Mouse (Mus musculus) stomach, embryonic 14.5 days (tissue): ENCODE measurements at regions not wholly inside any gene's neighbourhood (a gene's known extent, or its start where the extent isn't known, plus 50 kb on each side); places are given as distances from the start of the nearest gene placed in this dataset.
"Not testable (repeated sequence)": the region's sequence is repeated elsewhere in the genome, so short reads cannot be mapped to it uniquely, and the experiment has no call there.

Experiments
- ATAC-seq: fragments of 200-750 bp; cut with Nextera tagmentation; 2 replicates; pipeline ENCODE4 v1.8.0; 2017; ENCODE audit warnings: low read depth, moderate TSS enrichment; ENCODE audit not compliant: insufficient number of reproducible peaks, insufficient read depth, low FRiP score
- H3K27ac ChIP-seq: fragments of 300-500 bp; sonication (generic); 2 replicates; pipeline ENCODE4 v1.5.1; 2014; ENCODE audit warnings: mild to moderate bottlenecking, low read length, moderate library complexity, mixed read lengths
- H3K27me3 ChIP-seq: fragments of 300-500 bp; sonication (generic); 2 replicates; pipeline ENCODE4 v1.6.1; 2014; ENCODE audit warnings: low read length, control low read depth, mixed read lengths; ENCODE audit not compliant: control insufficient read depth, insufficient read depth
- H3K36me3 ChIP-seq: fragments of 300-500 bp; sonication (generic); 2 replicates; pipeline ENCODE4 v1.6.1; 2014; ENCODE audit warnings: mild to moderate bottlenecking, control low read depth, low read length, moderate library complexity, mixed read lengths; ENCODE audit not compliant: control insufficient read depth, insufficient read depth
- H3K4me1 ChIP-seq: fragments of 300-500 bp; sonication (generic); 2 replicates; pipeline ENCODE4 v1.6.1; 2014; ENCODE audit warnings: low read length, control low read depth, mixed read lengths; ENCODE audit not compliant: control insufficient read depth, insufficient read depth
- H3K4me2 ChIP-seq: fragments of 300-500 bp; sonication (generic); replicated peaks from 2 replicates; pipeline ENCODE4 v1.6.1; 2014; ENCODE audit warnings: low read depth, low read length, control low read depth
- H3K4me3 ChIP-seq: fragments of 300-500 bp; sonication (generic); 2 replicates; pipeline ENCODE4 v1.5.1; 2014; ENCODE audit warnings: low read depth, low read length, control low read depth
- H3K9ac ChIP-seq: fragments of 300-500 bp; sonication (generic); replicated peaks from 2 replicates; pipeline ENCODE4 v1.6.1; 2014; ENCODE audit warnings: low read depth, mild to moderate bottlenecking, control low read depth, low read length, moderate library complexity, mixed read lengths
- H3K9me3 ChIP-seq: fragments of 300-500 bp; sonication (generic); 2 replicates; pipeline ENCODE4 v1.6.1; 2016; ENCODE audit warnings: low read depth, low read length, control low read depth; ENCODE audit not compliant: control insufficient read depth
- WGBS: fragments of 180-500 bp; shearing (Covaris S2); extraction: QIAGEN DNeasy Blood & Tissue Kit; methylation state at CpG from one replicate; pipeline ENCODE4 v1.1.7; 2014; 5-methylcytosine and 5-hydroxymethylcytosine counted together

DNA sequence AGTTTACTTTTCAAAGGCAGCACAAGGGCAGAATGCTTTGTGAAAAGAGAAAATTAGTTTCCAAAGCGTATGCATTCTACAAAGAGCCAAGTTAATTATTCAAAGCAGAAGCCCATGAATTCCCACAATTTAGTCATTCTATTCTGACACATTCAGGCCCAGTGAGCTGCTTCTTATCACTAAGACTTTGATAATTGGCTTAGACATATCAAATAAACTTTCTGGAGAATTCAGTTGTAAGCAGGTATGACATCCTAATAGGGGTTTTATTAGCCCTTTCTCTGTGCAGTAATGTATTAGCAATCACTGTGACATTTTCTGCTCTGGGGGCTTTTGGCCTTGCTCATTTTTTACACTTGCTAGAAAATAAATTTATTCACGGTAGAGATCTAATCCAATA lies 161.9 kb upstream of the Gm10306 start:
- Histone ChIP-seq H3K36me3 (no peaks in the 10 kb centered on the region), H3K4me3 (no peak overlapping the region), H3K4me1 (no peaks in the 10 kb centered on the region), H3K9ac (no peak overlapping the region), H3K27ac (no peak overlapping the region), H3K4me2 (no peak overlapping the region), H3K9me3 (no peaks in the 10 kb centered on the region), H3K27me3 (no peaks in the 10 kb centered on the region)
- no peak for ATAC-seq
- WGBS: 49% methylated on average over 2 of the region's 2 CpGs

DNA sequence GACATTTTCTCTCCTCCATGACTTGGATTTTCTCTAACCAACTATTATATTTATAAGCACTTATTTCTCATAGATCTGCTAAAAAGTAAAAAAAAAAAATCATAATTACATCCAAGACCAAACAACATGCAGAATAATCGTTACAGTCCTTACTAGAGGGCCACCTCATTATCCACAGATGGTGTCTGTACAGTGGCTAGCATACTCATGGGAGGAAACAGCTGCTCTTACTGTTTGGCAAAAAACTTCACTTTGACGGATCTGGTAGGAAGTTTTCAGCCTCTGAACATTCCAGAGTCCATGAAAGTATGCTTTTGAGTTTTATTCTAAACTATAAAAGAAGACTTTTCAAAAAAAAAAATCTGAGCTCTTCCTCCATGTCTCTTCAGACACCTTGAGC lies 159.1 kb upstream of the Gm10306 start:
- Histone ChIP-seq H3K4me3 (no peak overlapping the region), H3K4me1 (no peaks in the 10 kb centered on the region), H3K27ac (no peak overlapping the region), H3K4me2 (no peak overlapping the region), H3K9me3 (no peaks in the 10 kb centered on the region), H3K36me3 (no peaks in the 10 kb centered on the region), H3K27me3 (no peaks in the 10 kb centered on the region), H3K9ac (no peak overlapping the region)
- no peak for ATAC-seq
- 42% methylated on average over 2 of the region's 2 CpGs for WGBS

DNA sequence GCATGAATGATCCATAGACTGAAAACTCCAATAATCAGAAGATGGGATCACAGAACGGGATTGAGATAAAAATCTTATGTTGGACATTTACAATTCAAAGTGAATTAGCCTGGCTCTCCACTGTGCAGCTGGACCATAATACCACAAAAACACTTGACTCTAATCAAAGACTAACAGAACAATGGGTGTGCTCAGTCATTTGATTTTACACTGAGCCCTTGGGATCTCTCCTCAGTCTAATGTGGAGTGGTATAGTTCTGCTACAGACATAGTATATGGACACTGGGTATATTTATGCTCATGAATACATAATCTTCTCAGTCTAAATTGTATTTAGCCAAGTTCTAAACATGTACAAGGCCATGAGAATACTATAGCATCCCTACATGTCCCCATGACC lies 149.4 kb upstream of the Gm10306 start:
- WGBS: 88% methylated on average over 1 of the region's 1 CpGs
- Histone ChIP-seq H3K27me3 (no peaks in the 10 kb centered on the region), H3K27ac (no peak overlapping the region), H3K4me3 (no peak overlapping the region), H3K4me1 (no peaks in the 10 kb centered on the region), H3K4me2 (no peak overlapping the region), H3K9me3 (no peaks in the 10 kb centered on the region), H3K9ac (no peak overlapping the region), H3K36me3 (no peaks in the 10 kb centered on the region)
- no peak for ATAC-seq

DNA sequence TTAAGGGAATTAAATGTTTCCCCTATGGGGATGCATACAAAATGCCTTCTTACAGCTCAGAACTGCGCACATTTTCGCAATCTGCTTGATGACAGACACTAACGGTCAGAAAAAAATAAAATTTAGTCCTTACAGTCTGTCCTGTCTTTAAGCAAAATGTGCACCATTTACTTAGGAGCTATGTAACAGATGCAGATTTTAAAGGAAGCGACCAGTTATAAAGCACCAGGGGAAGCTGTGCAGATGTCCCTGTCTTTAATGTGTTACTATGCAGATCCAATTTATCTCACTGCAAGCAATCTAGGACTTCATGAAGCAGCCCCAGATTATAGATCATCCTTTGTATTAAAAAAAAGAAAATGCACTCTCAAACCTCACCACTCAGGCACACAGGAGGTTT lies 148.8 kb upstream of the Gm10306 start:
- no peak for ATAC-seq
- Histone ChIP-seq H3K36me3 (no peaks in the 10 kb centered on the region), H3K4me1 (no peaks in the 10 kb centered on the region), H3K4me2 (no peak overlapping the region), H3K9ac (no peak overlapping the region), H3K27me3 (no peaks in the 10 kb centered on the region), H3K4me3 (no peak overlapping the region), H3K27ac (no peak overlapping the region), H3K9me3 (no peaks in the 10 kb centered on the region)
- WGBS: 82% methylated on average over 4 of the region's 4 CpGs

DNA sequence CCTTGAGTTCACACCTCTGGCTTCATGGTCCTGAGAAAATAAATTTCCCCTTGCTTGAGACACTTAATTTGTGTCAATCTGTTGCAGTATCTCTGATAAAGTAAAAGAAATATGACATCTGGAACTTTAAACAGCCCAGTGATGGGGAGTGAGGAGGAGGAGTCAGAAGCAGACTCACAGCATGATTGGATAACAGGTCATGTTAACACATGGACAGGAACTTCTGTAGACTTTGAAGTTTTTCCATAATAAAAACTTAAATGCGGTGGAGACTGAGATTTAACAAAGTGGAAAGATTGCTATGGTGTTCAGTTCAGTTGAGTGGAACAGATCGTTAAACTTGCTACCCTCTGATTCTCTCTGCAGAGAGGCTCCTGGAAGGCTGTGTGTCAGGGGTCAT lies 143.7 kb upstream of the Gm10306 start:
- no peak overlapping the region for H3K4me2 ChIP-seq

DNA sequence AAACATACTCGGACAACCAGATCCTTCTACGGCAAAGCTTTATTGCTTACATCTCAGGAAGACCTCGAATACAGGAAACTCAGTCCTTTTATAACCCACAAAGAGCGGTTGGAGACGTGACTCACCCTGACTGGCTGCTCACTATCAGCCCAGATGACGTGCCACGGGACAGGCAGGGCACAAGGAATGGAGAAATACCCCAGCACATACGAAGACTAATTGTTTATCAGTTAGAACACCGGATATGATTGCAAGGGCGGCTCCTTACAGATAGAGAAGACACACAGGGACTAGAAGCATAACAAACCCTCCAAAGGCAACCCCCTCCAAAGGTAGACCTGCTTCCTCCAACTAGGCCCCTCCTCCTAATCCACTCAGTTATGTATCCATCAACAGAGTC lies 130.8 kb upstream of the Gm10306 start:
- H3K27ac ChIP-seq, H3K27me3 ChIP-seq, H3K4me2 ChIP-seq, ATAC-seq, H3K9me3 ChIP-seq, H3K4me1 ChIP-seq, H3K36me3 ChIP-seq, H3K9ac ChIP-seq, H3K4me3 ChIP-seq: not testable (repeated sequence)
- 87% methylated on average over 7 of the region's 10 CpGs for WGBS

More for the DNA sequence above, 143.7 kb upstream of the Gm10306 start:
- no peak for ATAC-seq
- H3K4me3 ChIP-seq: no peak overlapping the region
- no peaks in the 10 kb centered on the region for H3K27me3 ChIP-seq
- H3K27ac ChIP-seq: no peak overlapping the region
- no peaks in the 10 kb centered on the region for H3K4me1 ChIP-seq
- no peaks in the 10 kb centered on the region for H3K36me3 ChIP-seq
- H3K9me3 ChIP-seq: no peaks in the 10 kb centered on the region
- 83% methylated on average over 2 of the region's 2 CpGs for WGBS
- H3K9ac ChIP-seq: no peak overlapping the region

DNA sequence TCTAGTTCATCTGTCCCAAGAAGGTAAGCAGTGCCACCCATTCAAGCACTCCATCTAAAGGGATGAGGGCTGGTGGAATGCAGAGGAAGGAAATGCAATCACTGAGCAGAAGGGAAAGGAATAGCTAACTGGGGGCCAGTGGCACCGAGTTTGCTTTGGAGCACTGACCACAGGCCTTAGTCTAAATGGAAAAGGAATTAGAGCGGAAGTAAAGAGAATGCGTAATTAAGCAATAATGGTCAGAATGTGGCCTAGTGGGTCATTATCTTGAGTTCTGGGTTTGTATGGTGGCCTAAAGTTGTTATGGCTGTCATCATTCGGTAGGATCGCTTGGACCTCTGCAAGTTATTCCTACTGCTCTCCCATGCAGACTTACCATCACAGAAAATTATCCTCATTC lies 128.8 kb upstream of the Gm10306 start:
- no peak for ATAC-seq
- H3K27ac ChIP-seq: no peak overlapping the region
- WGBS: 96% methylated on average over 5 of the region's 5 CpGs
- no peak overlapping the region for H3K4me3 ChIP-seq
- no peak overlapping the region for H3K9ac ChIP-seq
- H3K4me1 ChIP-seq: no peaks in the 10 kb centered on the region
- H3K36me3 ChIP-seq: no peaks in the 10 kb centered on the region
- no peaks in the 10 kb centered on the region for H3K27me3 ChIP-seq
- H3K4me2 ChIP-seq: no peak overlapping the region
- peaks cover 6% of the 10 kb centered on the region; the same call in 1 of the 2 replicates for H3K9me3 ChIP-seq

DNA sequence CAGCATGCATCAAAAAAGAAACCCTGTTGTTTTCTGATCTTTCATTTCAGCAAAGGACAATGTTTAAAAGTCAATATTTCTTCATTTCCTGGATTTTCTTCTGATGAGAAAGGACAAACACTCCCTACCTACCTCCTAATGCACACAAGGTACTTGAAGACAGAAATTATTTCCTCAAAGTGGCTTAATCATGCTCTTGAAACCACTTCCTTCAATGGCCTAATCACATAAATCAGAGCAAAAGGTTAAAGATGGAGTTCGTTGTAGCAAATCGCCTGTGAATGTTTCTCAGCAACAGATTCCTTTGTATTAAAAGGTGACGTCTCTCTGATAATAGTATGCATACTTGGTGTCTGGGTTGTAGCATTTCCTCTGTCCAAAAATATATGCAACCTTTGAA lies 124.3 kb upstream of the Gm10306 start:
- H3K9ac ChIP-seq: no peak overlapping the region
- H3K9me3 ChIP-seq: peaks cover 6% of the 10 kb centered on the region; the same call in 1 of the 2 replicates
- H3K4me2 ChIP-seq: no peak overlapping the region
- no peak overlapping the region for H3K27ac ChIP-seq
- no peak for ATAC-seq
- H3K4me1 ChIP-seq: no peaks in the 10 kb centered on the region
- no peaks in the 10 kb centered on the region for H3K36me3 ChIP-seq
- H3K4me3 ChIP-seq: no peak overlapping the region
- H3K27me3 ChIP-seq: no peaks in the 10 kb centered on the region
- 58% methylated on average over 3 of the region's 3 CpGs for WGBS

DNA sequence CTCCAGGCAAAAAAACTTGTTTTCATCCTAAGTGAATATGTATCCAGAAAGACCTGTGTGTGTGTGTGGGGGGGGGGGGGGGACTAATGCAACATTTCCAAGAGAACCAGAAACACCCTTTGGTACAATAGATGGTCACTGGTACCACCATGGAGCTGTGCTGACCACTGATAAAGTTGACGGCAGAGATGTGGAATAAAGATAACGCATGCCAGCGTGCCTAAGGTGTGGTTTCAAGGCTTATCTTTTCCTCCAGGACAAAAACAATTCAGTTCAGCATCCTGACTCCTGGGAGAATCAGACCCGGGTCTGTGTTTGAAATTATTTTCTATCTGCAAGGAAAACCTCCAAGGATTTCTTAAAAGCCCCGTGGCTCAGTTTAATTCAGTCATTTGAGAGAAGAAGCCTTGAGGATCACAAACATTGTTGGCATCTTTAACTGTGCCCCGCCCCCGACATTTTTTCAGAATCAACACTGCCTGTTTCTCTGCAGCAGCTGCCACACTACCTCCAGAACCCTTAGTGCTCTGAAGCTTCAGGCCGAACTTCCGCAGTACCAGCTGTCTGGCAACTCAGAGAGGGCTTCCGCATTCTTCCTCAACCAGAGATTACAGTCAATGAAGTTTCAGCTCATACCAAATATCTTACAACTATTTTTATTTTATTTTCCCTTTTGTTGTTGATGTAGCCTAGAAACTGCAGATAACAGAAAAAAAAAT lies 118.5 kb upstream of the Gm10306 start:
- no peaks in the 10 kb centered on the region for H3K36me3 ChIP-seq
- H3K4me1 ChIP-seq: no peaks in the 10 kb centered on the region
- WGBS: 53% methylated on average over 10 of the region's 10 CpGs
- H3K4me3 ChIP-seq: no peak overlapping the region
- no peak overlapping the region for H3K27ac ChIP-seq
- H3K27me3 ChIP-seq: no peaks in the 10 kb centered on the region
- no peak overlapping the region for H3K9ac ChIP-seq
- ATAC-seq: no peak
- no peak overlapping the region for H3K4me2 ChIP-seq
- H3K9me3 ChIP-seq: no peaks in the 10 kb centered on the region
